Mouse (Mus musculus) inflammation-experienced regulatory T-cells, adult 16 weeks (primary cell): Measurements from ENCODE around the gene Mamstr. TPM values are rescaled to one million over a fixed set of nuclear protein-coding genes. Genes with fewer than 3 reads are reported as not detected.

Experiments used
- polyA plus RNA-seq: library from polyadenylated mRNA; unstranded; fragments of 100-300 nt; shearing (Covaris generic); gene quantifications from one replicate; pipeline ENCODE4 v1.2.1, GENCODE M21; 2017

The Mamstr gene
- 0.65 TPM for polyA plus RNA-seq

DNA sequence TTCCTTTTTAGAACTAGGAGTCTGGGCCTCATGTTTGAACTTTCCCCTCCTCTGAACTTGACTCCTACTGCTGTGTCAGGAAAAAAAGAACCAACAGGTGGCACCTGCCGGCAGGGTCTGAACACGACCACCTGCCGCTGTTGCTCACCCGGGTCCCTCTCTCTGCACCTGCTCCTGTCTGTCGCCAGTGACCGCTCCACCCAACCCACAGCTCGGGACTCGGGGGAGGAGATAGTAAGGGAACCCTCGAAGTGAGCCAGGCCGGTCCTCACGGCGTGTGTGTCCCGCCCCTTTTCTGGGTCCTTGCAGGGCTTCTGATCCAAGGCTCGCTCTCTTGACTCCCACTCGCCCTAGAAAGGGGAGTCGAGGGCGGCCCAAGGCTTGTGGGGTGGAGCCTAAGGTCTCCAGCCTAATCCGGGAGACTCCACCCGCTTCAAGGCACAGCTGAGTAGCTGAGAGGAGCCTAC is at the start of gene Mamstr:
Gene Mamstr (plus strand): TSS at position 417 of the 467 bp plus-strand sequence.

DNA sequence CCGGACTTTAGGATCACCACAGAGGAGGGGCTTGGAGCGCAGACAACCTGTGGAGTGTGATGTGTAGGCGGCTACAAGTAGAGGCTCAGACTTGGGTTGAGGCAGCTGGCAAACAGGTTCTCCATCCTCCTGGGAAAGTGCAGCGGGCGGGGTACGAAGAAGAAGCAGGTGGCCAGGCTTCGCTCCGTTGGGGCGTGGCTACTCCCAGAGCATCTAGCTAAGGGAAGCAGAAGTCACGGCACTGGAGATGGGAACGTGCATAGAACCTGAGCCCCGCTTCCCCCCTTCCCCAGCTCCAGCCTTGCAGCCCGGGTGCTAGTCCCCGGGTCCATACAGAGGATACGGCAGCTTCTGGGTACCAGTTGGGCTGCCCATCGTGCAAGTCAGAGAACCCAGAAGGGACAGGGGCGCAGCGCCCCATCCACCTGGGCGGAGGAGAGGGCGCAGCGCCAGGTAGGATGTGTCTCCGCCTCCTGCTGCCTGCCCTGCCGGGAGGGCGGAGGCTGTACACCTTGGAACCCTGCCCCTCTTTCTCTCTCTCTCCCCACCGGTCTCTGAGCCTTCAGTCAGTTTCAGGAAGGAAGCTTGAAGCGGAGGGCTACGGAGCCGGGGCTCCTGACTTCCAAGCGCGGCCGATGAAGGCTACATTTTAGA is 22.6 kb upstream of the Mamstr start, which contains the start of gene Fut1:
Gene Fut1 (plus strand): TSS at position 248 of the 654 bp plus-strand sequence.

DNA sequence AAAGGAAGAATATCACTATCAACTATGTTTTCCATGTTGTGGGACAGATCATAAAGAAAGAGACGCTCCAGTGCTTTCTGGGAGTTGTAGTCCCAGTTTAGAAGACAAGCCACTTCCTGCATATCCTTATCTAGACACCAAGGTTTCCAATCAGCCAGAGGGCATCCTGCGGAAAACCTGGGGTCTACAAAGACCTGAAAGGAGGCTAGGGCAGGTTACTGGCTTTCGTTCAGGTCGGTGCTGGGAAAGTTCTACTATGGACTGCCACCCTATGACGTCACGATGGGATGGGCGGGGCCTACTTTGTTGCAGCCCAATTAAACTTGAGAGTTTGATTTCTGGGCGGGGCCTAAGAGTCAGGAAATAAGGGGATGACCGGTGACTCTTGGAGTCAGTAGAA is 18.3 kb upstream of the Mamstr start, which contains the start of gene Izumo1:
Gene Izumo1 (plus strand): TSS at position 369 of the 400 bp plus-strand sequence.

DNA sequence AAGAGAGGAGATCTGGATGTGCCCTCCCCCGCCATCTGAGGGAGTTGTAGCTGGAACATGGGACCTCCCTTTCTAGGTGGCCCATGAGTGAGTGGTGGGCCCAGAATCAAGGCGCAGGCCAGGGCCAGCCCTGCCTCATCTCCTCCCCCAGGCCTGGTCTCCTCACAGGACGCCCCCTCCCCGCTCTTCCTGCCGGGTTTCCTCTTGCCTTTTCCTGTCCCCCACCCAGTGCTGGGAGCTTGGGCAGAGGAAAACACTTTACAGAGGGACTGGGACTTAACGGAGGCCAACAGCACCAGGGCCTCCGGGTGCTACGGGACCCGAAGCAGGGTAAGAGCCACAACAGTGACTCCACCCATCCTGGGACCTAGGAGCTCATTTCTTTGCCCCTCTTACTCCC is 12.5 kb upstream of the Mamstr start, which contains the start of gene Rasip1:
Gene Rasip1 (plus strand): TSS at position 228 of the 400 bp plus-strand sequence.

DNA sequence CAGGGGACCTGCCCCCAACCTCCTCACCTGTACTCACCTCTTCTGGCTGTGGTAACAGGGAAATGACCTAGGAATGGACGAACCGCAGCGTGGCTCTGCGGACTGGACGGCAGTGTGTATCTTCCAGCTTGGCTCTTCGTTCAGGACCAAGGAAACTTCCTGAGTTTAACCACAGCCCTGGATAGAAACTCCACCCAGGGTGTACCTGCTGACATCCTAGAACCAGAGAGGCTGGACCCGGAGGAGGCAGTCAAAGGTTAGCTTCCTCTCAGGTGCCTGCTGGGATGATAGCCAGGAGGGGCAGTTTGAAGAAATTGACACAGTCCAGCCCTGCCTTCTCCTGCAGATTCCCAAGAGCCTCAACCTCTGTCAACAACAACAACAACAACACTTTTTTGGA is 26.4 kb downstream of the Mamstr start, which contains the start of gene Fut2:
Gene Fut2 (minus strand): TSS at position 234 of the 400 bp plus-strand sequence.

DNA sequence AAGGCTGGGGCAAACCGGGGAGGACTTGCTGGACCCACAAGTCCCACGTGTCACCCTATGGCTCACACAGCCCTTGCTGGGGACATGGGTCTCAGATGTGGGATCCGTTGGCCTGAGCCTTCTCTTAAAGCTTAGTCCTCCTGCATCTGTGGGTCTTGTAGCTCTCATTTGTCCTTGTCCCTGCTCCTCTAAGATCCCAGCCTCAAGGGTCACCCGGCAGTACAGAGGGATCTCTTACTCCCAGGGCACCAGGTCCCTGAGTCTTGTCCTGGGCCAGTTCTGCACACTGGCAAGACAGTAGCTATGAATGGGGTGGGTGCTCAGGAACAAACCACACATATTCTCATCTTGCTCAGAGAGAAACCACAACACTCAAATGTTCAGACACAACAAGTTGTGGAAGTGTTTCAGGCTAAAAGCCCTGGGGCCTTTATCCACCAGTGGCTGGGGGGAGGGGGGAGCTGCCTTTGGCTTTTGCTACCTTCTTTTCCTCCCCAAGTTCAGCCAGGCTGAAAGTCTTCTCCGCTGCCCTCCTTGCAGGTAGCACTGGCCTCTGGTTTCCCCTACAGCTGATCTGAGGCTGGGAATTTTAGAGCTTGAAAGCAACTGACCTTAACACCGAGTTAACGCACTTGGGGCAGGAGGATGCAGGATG is 43.7 kb downstream of the Mamstr start, which contains the start of gene Ntn5:
Gene Ntn5 (plus strand): TSS at position 627 of the 655 bp plus-strand sequence.

DNA sequence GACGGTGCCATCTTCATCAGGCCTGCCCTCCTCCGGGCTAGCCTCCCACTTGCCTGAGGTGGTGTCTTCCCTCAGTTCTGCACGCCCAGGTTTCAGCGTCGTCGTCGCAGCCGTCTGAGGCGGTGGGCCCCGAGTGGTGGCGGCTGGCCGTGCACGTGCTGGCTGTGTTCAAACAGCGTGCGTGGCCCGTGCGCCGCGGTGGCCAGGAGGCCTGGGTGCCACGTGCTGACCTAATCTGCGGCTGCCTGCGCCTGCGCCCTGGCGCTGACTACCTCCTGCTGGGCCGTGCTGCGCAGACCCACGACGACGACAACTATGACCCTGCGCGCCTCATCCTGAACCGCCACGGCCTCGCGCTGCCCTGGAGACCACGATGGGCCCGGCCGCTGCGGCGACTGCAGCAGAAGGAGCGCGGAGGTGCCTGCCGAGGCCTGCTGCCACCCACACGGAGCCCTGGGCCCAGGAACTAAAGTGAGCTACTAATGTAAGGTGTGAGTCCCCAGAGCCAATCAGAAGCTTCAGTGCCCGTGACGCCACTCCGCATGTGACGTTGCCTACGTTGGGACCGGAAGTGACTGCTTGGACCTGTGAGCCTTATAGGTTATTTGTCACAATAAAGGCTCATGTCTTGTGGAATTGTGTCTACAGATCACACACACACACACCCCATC is 54.3 kb downstream of the Mamstr start, which contains the start of gene Sec1:
Gene Sec1 (minus strand): TSS at position 482 of the 671 bp plus-strand sequence.

Other genes with a start within 250 kb of the Mamstr start
- 227 TPM for gene Snrnp70, start 244.2 kb upstream of the Mamstr start, polyA plus RNA-seq
- not detected for gene Kcna7, start 234.3 kb upstream of the Mamstr start, polyA plus RNA-seq
- 0.78 TPM for gene Ntf5, start 226.3 kb upstream of the Mamstr start, polyA plus RNA-seq
- not detected for gene Lhb, start 219.2 kb upstream of the Mamstr start, polyA plus RNA-seq
- 18.4 TPM for gene Gys1, start 205.1 kb upstream of the Mamstr start, polyA plus RNA-seq
- 64.0 TPM for gene Ruvbl2, start 201.9 kb upstream of the Mamstr start, polyA plus RNA-seq
- 2,222 TPM for gene Ftl1, start 180.1 kb upstream of the Mamstr start, polyA plus RNA-seq
- 253 TPM for gene Bax, start 173.1 kb upstream of the Mamstr start, polyA plus RNA-seq
- 1.0 TPM for gene Tulp2, start 158.1 kb upstream of the Mamstr start, polyA plus RNA-seq
- not detected for gene Gm45808, start 153.2 kb upstream of the Mamstr start, polyA plus RNA-seq
- gene Dhdh, start 151.2 kb upstream of the Mamstr start, polyA plus RNA-seq = 0.95 TPM
- 310 TPM for gene Nucb1, start 129.6 kb upstream of the Mamstr start, polyA plus RNA-seq
- gene Ppp1r15a, start 113.7 kb upstream of the Mamstr start, polyA plus RNA-seq = 57.1 TPM
- 0.71 TPM for gene Plekha4, start 113.6 kb upstream of the Mamstr start, polyA plus RNA-seq
- 1.6 TPM for gene Hsd17b14, start 85.1 kb upstream of the Mamstr start, polyA plus RNA-seq
- gene Bcat2, start 69.8 kb upstream of the Mamstr start, polyA plus RNA-seq = 68.4 TPM
- not detected for gene Fgf21, start 24.5 kb upstream of the Mamstr start, polyA plus RNA-seq
- gene Fut1, start 22.7 kb upstream of the Mamstr start, polyA plus RNA-seq = not detected
- gene Izumo1, start 18.2 kb upstream of the Mamstr start, polyA plus RNA-seq = not detected
- gene Rasip1, start 12.5 kb upstream of the Mamstr start, polyA plus RNA-seq = 0.65 TPM
- 0.12 TPM for gene Fut2, start 26.4 kb downstream of the Mamstr start, polyA plus RNA-seq
- gene Ntn5, start 44.0 kb downstream of the Mamstr start, polyA plus RNA-seq = not detected
- 0.20 TPM for gene Sec1, start 54.4 kb downstream of the Mamstr start, polyA plus RNA-seq
- gene Car11, start 59.9 kb downstream of the Mamstr start, polyA plus RNA-seq = 9.3 TPM
- 14.7 TPM for gene Dbp, start 65.1 kb downstream of the Mamstr start, polyA plus RNA-seq
- 1,529 TPM for gene Rpl18, start 75.5 kb downstream of the Mamstr start, polyA plus RNA-seq
- gene Sphk2, start 78.0 kb downstream of the Mamstr start, polyA plus RNA-seq = 40.4 TPM
- gene Fam83e, start 81.2 kb downstream of the Mamstr start, polyA plus RNA-seq = not detected
- gene Spaca4, start 85.8 kb downstream of the Mamstr start, polyA plus RNA-seq = not detected
- 0.13 TPM for gene Lmtk3, start 143.8 kb downstream of the Mamstr start, polyA plus RNA-seq
- gene Sult2b1, start 144.7 kb downstream of the Mamstr start, polyA plus RNA-seq = 2.7 TPM
- 45.3 TPM for gene Cyth2, start 174.6 kb downstream of the Mamstr start, polyA plus RNA-seq
- not detected for gene Kcnj14, start 184.8 kb downstream of the Mamstr start, polyA plus RNA-seq
- gene Grwd1, start 191.0 kb downstream of the Mamstr start, polyA plus RNA-seq = 44.0 TPM
- 108 TPM for gene Kdelr1, start 232.8 kb downstream of the Mamstr start, polyA plus RNA-seq
- gene Grin2d, start 238.4 kb downstream of the Mamstr start, polyA plus RNA-seq = 0.23 TPM